Mouse (Mus musculus) liver, embryonic 14 days (tissue): ENCODE data around the gene Olfr168. TPM values are rescaled to one million over a fixed set of nuclear protein-coding genes. Genes with fewer than 3 reads are reported as not detected.

Source experiments
- polyA plus RNA-seq: library from polyadenylated mRNA; depleted of rRNA; stranded (reverse); fragments of >200 nt; gene quantifications from 2 replicates; pipeline ENCODE4 v1.2.3, GENCODE M21; 2012; rRNA removed

The Olfr168 gene
- polyA plus RNA-seq, result not detected in 2 replicates

GRCm38 (mm10) chr16:19535455-19535854 lies at the start of gene Olfr168:
Gene Olfr168, minus strand, starts transcription at chr16:19535555.

GRCm38 (mm10) chr16:19571709-19572108 lies 36.4 kb upstream of the Olfr168 start, which contains the start of gene Olfr169:
Gene Olfr169, minus strand, starts transcription at chr16:19571809.

GRCm38 (mm10) chr16:19522166-19522565 lies 13.2 kb downstream of the Olfr168 start, which contains the start of gene Olfr167:
Gene Olfr167, minus strand, starts transcription at chr16:19522266.

GRCm38 (mm10) chr16:19483394-19483793 lies 52.0 kb downstream of the Olfr168 start, which contains the start of gene Olfr166:
Gene Olfr166, plus strand, starts transcription at chr16:19483694.

Other genes with a start within 250 kb of the Olfr168 start
- not detected in 2 replicates for gene Olfr164, start 221.5 kb downstream of the Olfr168 start, polyA plus RNA-seq
- gene Olfr165, start 112.4 kb downstream of the Olfr168 start, polyA plus RNA-seq, result not detected in 2 replicates
- not detected in 2 replicates for gene Olfr166, start 51.9 kb downstream of the Olfr168 start, polyA plus RNA-seq
- gene Olfr167, start 13.3 kb downstream of the Olfr168 start, polyA plus RNA-seq, result not detected in 2 replicates
- gene Olfr169, start 36.3 kb upstream of the Olfr168 start, polyA plus RNA-seq, result not detected in 2 replicates
- gene Olfr170, start 76.3 kb upstream of the Olfr168 start, polyA plus RNA-seq, result not detected in 2 replicates
- gene Olfr171, start 94.4 kb upstream of the Olfr168 start, polyA plus RNA-seq, result not detected in 2 replicates
- not detected in 2 replicates for gene Lamp3, start 170.8 kb upstream of the Olfr168 start, polyA plus RNA-seq
- 0.10 and 0.17 TPM in 2 replicates for gene B3gnt5, start 224.7 kb upstream of the Olfr168 start, polyA plus RNA-seq